Mouse (Mus musculus) lung, embryonic 14.5 days (tissue): ENCODE results near the gene Abca4. TPM values are rescaled to one million over a fixed set of nuclear protein-coding genes. Genes with fewer than 3 reads are reported as not detected.
A peak's percentile ranks its signal among the peaks of the same experiment; 100 is the strongest.

Experiments used
- ATAC-seq: fragments of 200-750 bp; cut with Nextera tagmentation; 2 replicates; pipeline ENCODE4 v1.8.0; 2017; ENCODE audit warnings: mild to moderate bottlenecking, moderate TSS enrichment, moderate library complexity; ENCODE audit not compliant: insufficient read depth
- DNase-seq: peaks from one replicate; pipeline ENCODE4 v3.0.0-alpha.2; 2015
- H3K27ac ChIP-seq: fragments of 300-500 bp; sonication (generic); 2 replicates; pipeline ENCODE4 v1.5.1; 2014; ENCODE audit warnings: low read depth, mild to moderate bottlenecking, moderate library complexity
- H3K27me3 ChIP-seq: fragments of 300-500 bp; sonication (generic); 2 replicates; pipeline ENCODE4 v1.6.1; 2014; ENCODE audit warnings: low read length, control low read depth; ENCODE audit not compliant: insufficient read depth
- H3K36me3 ChIP-seq: fragments of 300-500 bp; sonication (generic); 2 replicates; pipeline ENCODE4 v1.6.1; 2014; ENCODE audit warnings: control low read depth; ENCODE audit not compliant: insufficient read depth
- H3K4me1 ChIP-seq: fragments of 300-500 bp; sonication (generic); 2 replicates; pipeline ENCODE4 v1.6.1; 2014; ENCODE audit warnings: antibody characterized with exemption, control low read depth; ENCODE audit not compliant: insufficient read depth
- H3K4me2 ChIP-seq: fragments of 300-500 bp; sonication (generic); 2 replicates; pipeline ENCODE4 v1.6.1; 2014; ENCODE audit warnings: mild to moderate bottlenecking
- H3K4me3 ChIP-seq: fragments of 300-500 bp; sonication (generic); 2 replicates; pipeline ENCODE4 v1.5.1; 2014; ENCODE audit warnings: low read depth, low read length
- H3K9ac ChIP-seq: fragments of 300-500 bp; sonication (generic); 2 replicates; pipeline ENCODE4 v1.6.1; 2014
- H3K9me3 ChIP-seq: fragments of 300-500 bp; sonication (generic); 2 replicates; pipeline ENCODE4 v1.6.1; 2016; ENCODE audit warnings: low read depth, low read length, control low read depth
- CTCF ChIP-seq: IDR thresholded peaks from 2 replicates; pipeline ENCODE4 v1.5.1; 2016; ENCODE audit warnings: antibody characterized with exemption, low read depth
- WGBS: fragments of 180-500 bp; shearing (Covaris S2); extraction: QIAGEN DNeasy Blood & Tissue Kit; methylation state at CpG from one replicate; pipeline ENCODE4 v1.1.7; 2014; 5-methylcytosine and 5-hydroxymethylcytosine counted together
- polyA plus RNA-seq: library from polyadenylated mRNA; unstranded; fragments of >200 nt; fragmentation: Nextera tagmentation; extraction: Ambion mirVana; gene quantifications from 2 replicates; pipeline ENCODE4 v1.2.1, GENCODE M21; 2014

Gene Abca4
- polyA plus RNA-seq, 1 experiment from 2014 or later, result 1.7 TPM

DNA sequence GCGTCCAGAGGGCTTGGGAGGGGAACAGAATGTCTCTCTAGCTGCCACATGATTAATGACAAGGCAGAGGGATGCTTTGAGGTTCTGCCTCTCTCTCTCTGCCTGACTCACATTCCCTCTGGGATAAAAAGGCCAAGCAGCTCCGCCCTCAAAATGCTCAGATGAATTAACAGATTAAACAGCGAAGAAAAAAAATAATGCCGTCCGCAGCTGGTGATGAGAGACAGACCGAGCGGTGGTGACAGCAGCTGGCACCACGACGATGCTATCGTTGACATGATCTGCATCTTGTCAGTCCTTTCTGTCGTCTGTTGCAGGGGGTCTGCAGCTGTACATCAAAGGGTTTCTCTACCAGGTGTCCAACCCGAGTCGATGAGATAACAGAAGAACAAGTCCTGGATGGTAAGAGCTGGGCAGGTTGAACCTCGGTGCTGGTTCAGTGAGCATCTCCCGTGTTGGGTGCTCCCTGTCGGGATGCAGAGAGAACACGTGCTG, 84.8 kb downstream of the Abca4 start:
- H3K9me3 ChIP-seq, result no peaks in the 10 kb centered on the region
- H3K4me3 ChIP-seq, result no peak overlapping the region
- TF ChIP-seq CTCF, result no peak
- no peak for DNase-seq
- peaks cover 18% of the 10 kb centered on the region; the same call in 1 of the 2 replicates for H3K4me1 ChIP-seq
- 15% methylated on average over 17 of the region's 17 CpGs for WGBS
- no peak overlapping the region for H3K9ac ChIP-seq
- H3K27me3 ChIP-seq, result no peaks in the 10 kb centered on the region
- no peak overlapping the region for H3K4me2 ChIP-seq
- no peak for ATAC-seq
- H3K27ac ChIP-seq, result no peak overlapping the region
- H3K36me3 ChIP-seq, result no peaks in the 10 kb centered on the region

DNA sequence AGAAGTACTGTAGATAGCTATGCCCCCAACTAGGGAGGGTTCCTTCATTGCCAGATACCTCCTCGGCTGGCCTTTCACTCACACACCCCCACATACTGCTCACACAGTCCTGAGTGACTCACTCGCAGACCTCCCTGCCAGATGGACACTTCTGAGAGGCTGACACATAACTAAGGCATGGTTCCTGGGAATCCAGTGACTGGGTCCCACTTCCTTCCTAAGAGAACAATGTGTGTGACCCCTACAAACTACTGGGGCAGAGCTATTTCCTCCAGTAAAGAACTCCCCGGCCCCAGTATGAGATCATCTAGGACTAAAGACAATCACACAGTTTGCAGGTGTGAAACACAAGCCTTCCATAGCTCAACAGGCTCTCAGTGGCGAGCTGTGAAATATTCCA, 86.5 kb downstream of the Abca4 start:
- ATAC-seq (peak; percentile 77), DNase-seq (peak; percentile 62)
- WGBS, result 23% methylated on average over 4 of the region's 4 CpGs
- Histone ChIP-seq H3K27me3 (no peaks in the 10 kb centered on the region), H3K9me3 (no peaks in the 10 kb centered on the region), H3K9ac (no peak overlapping the region), H3K4me1 (peaks cover 18% of the 10 kb centered on the region; the same call in 1 of the 2 replicates), H3K4me2 (no peak overlapping the region), H3K36me3 (no peaks in the 10 kb centered on the region), H3K4me3 (no peak overlapping the region), H3K27ac (peak overlapping the region; percentile 66; the same call in 1 of the 2 replicates)
- no peak for TF ChIP-seq CTCF

DNA sequence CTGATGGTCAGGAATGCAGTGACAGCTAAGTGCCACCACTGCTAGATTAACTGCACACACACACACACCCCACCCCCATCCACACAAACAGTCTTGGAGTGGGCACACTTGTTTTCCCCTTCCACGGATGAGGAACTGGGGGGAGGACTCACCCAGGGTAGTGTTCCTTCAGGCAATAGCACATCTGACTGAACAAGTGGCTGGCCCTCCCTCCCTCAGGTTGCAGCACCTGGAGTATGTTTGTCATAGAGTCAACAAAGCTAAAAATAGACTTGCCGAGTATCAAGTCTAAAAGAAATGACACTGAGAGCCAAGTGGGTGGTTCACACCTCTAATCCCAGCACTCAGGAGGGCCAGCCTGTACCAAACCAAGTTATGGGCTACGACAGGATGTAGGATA, 87.4 kb downstream of the Abca4 start:
- ATAC-seq (peak; percentile 48; the same call in 1 of the 2 replicates), DNase-seq (peak; percentile 50)
- 25% methylated on average over 3 of the region's 3 CpGs for WGBS
- Histone ChIP-seq H3K9ac (no peak overlapping the region), H3K4me2 (no peak overlapping the region), H3K27ac (peak overlapping the region; percentile 66), H3K4me3 (no peak overlapping the region), H3K27me3 (no peaks in the 10 kb centered on the region), H3K36me3 (no peaks in the 10 kb centered on the region), H3K9me3 (no peaks in the 10 kb centered on the region), H3K4me1 (peaks cover 18% of the 10 kb centered on the region; the same call in 1 of the 2 replicates)
- no peak for TF ChIP-seq CTCF

DNA sequence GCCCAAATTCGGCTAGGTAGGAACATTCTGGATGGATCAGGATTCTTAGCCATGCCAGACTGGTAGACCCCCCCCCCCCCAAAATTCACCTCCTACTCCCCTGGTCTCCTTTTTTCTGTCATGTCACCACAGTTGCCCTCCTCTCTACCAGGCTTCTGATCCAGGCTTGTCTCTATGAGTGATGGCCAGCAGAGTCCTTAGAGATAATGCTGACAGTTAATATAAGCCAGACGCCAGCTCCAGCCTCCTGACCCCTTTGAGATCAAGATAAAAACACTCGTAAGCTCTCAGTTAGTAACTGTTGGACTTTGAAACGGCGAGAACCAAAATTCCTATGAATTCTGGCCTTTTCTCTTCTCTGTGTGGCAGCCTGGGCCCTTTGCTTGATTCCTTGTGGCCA, 89.0 kb downstream of the Abca4 start:
- peak overlapping the region; percentile 31 for H3K27ac ChIP-seq

DNA sequence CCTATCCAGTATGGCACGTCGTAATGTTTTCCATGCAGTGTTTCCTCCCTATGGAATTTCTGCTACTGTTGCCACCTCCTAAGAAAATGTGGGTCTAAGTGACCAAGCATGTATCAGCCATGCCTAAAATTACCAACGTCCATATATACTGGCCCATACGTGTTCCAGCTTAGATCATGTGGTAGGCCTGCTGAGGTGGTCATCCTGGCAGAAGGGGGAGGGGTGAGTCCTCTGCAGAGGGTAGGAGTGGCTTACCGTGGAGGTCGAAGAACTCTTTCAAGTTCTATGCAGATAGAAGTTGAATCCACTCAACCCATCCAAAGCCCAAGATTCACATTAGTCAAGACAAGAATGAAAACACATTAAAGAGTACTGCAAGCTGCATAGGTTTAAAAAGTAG, 89.6 kb downstream of the Abca4 start:
- no peak for TF ChIP-seq CTCF
- 50% methylated on average over 6 of the region's 6 CpGs for WGBS
- Histone ChIP-seq H3K9me3 (no peaks in the 10 kb centered on the region), H3K36me3 (no peaks in the 10 kb centered on the region), H3K27ac (no peak overlapping the region), H3K4me3 (no peak overlapping the region), H3K27me3 (no peaks in the 10 kb centered on the region), H3K4me2 (no peak overlapping the region), H3K9ac (no peak overlapping the region), H3K4me1 (peaks cover 16% of the 10 kb centered on the region; the same call in 1 of the 2 replicates)
- DNase-seq, result no peak
- ATAC-seq, result no peak

More for the DNA sequence above, 89.0 kb downstream of the Abca4 start:
- no peaks in the 10 kb centered on the region for H3K36me3 ChIP-seq
- H3K9me3 ChIP-seq, result no peaks in the 10 kb centered on the region
- H3K27me3 ChIP-seq, result no peaks in the 10 kb centered on the region
- WGBS, result 33% methylated on average over 5 of the region's 5 CpGs
- no peak overlapping the region for H3K4me3 ChIP-seq
- TF ChIP-seq CTCF, result no peak
- peaks cover 18% of the 10 kb centered on the region; the same call in 1 of the 2 replicates for H3K4me1 ChIP-seq
- ATAC-seq (no peak), DNase-seq (no peak)
- H3K4me2 ChIP-seq, result no peak overlapping the region
- no peak overlapping the region for H3K9ac ChIP-seq

- peak; percentile 82 for TF ChIP-seq CTCF
- 59% methylated on average over 18 of the region's 18 CpGs for WGBS
- H3K4me2 ChIP-seq, result no peak overlapping the region
- ATAC-seq (peak; percentile 69; the same call in 1 of the 2 replicates), DNase-seq (peak; percentile 93)
- no peaks in the 10 kb centered on the region for H3K9me3 ChIP-seq
- no peaks in the 10 kb centered on the region for H3K27me3 ChIP-seq
- no peak overlapping the region for H3K9ac ChIP-seq
- H3K4me1 ChIP-seq, result no peaks in the 10 kb centered on the region
- no peaks in the 10 kb centered on the region for H3K36me3 ChIP-seq
- H3K27ac ChIP-seq, result no peak overlapping the region
- H3K4me3 ChIP-seq, result no peak overlapping the region
Observed at GRCm38 (mm10) chr3:122140589-122141400, 96.6 kb downstream of the Abca4 start.

DNA sequence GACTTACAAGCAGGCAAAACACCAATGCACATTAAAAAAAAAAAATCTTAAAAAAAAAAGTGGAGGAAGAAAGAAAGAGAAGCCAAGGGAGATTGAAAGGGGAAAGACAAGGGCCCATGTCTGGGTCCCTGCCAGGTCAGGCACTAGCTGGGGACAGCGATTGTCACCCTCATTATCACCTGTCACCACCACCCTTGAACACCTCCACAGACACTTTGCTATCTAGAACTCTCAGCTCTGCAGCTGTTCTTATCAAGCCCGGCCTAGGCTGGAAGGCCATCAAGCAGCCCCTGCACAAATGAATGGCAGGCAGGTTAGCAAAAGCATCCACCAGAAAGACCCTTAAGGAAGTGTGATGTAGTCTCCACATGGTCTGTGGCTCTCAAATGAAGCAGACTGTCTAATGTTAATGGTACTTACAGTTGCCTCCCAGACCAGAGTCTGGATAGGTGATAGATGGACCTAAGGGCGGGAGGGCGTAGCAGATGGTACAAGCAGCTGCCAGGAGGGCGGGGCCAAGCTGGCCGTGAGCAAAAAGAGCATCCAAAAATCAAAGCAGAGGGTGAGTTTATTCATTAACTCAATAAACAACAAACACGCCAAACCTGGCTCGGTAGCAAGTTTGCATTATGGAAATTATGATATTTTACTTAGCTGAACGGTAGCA, 98.1 kb downstream of the Abca4 start:
- TF ChIP-seq CTCF, result no peak
- ATAC-seq, result no peak
- no peaks in the 10 kb centered on the region for H3K27me3 ChIP-seq
- DNase-seq, result no peak
- no peak overlapping the region for H3K4me3 ChIP-seq
- no peak overlapping the region for H3K9ac ChIP-seq
- WGBS, result 53% methylated on average over 9 of the region's 9 CpGs
- no peaks in the 10 kb centered on the region for H3K36me3 ChIP-seq
- H3K9me3 ChIP-seq, result no peaks in the 10 kb centered on the region
- H3K4me1 ChIP-seq, result no peaks in the 10 kb centered on the region
- no peak overlapping the region for H3K27ac ChIP-seq
- H3K4me2 ChIP-seq, result no peak overlapping the region
